Mouse (Mus musculus) midbrain, embryonic 16.5 days (tissue): ENCODE measurements around the gene Mtss1l. TPM values are rescaled to one million over a fixed set of nuclear protein-coding genes. Genes with fewer than 3 reads are reported as not detected.

Experiments
- ATAC-seq: fragments of 200-750 bp; cut with Nextera tagmentation; 2 replicates; pipeline ENCODE4 v1.8.0; 2017; ENCODE audit warnings: moderate TSS enrichment
- H3K27ac ChIP-seq: fragments of 300-500 bp; sonication (generic); 2 replicates; pipeline ENCODE4 v1.5.1; 2014; ENCODE audit warnings: mild to moderate bottlenecking, low read length, mixed read lengths
- H3K27me3 ChIP-seq: fragments of 300-500 bp; sonication (generic); 2 replicates; pipeline ENCODE4 v1.6.1; 2014; ENCODE audit warnings: low read depth, low read length, mixed read lengths; ENCODE audit not compliant: control insufficient read depth, insufficient read depth
- H3K36me3 ChIP-seq: fragments of 300-500 bp; sonication (generic); 2 replicates; pipeline ENCODE4 v1.6.1; 2014; ENCODE audit warnings: mild to moderate bottlenecking, low read length, moderate library complexity, mixed read lengths; ENCODE audit not compliant: control insufficient read depth, insufficient read depth
- H3K4me1 ChIP-seq: fragments of 300-500 bp; sonication (generic); 2 replicates; pipeline ENCODE4 v1.6.1; 2014; ENCODE audit warnings: mild to moderate bottlenecking, low read length, mixed read lengths; ENCODE audit not compliant: control insufficient read depth, insufficient read depth
- H3K4me2 ChIP-seq: fragments of 300-500 bp; sonication (generic); 2 replicates; pipeline ENCODE4 v1.6.1; 2014; ENCODE audit warnings: mild to moderate bottlenecking, low read length, mixed read lengths
- H3K4me3 ChIP-seq: fragments of 300-500 bp; sonication (generic); 2 replicates; pipeline ENCODE4 v1.5.1; 2014; ENCODE audit warnings: low read depth, mild to moderate bottlenecking, low read length, moderate library complexity, mixed read lengths
- H3K9ac ChIP-seq: fragments of 300-500 bp; sonication (generic); 2 replicates; pipeline ENCODE4 v1.6.1; 2014; ENCODE audit warnings: low read depth, low read length, mixed read lengths
- H3K9me3 ChIP-seq: fragments of 300-500 bp; sonication (generic); replicated peaks from 2 replicates; pipeline ENCODE4 v1.6.1; 2014; ENCODE audit warnings: mild to moderate bottlenecking, low read length, mixed read lengths; ENCODE audit not compliant: control insufficient read depth, poor library complexity, severe bottlenecking
- WGBS: fragments of 180-500 bp; shearing (Covaris S2); extraction: QIAGEN DNeasy Blood & Tissue Kit; methylation state at CpG from one replicate; pipeline ENCODE4 v1.1.7; 2014; 5-methylcytosine and 5-hydroxymethylcytosine counted together
- polyA plus RNA-seq: library from polyadenylated mRNA; unstranded; fragments of >200 nt; fragmentation: Nextera tagmentation; extraction: Ambion mirVana; gene quantifications from 2 replicates; pipeline ENCODE4 v1.2.1, GENCODE M21; 2015

Gene Mtss1l
- polyA plus RNA-seq, 1 experiment from 2014 or later = 24.9 TPM

DNA sequence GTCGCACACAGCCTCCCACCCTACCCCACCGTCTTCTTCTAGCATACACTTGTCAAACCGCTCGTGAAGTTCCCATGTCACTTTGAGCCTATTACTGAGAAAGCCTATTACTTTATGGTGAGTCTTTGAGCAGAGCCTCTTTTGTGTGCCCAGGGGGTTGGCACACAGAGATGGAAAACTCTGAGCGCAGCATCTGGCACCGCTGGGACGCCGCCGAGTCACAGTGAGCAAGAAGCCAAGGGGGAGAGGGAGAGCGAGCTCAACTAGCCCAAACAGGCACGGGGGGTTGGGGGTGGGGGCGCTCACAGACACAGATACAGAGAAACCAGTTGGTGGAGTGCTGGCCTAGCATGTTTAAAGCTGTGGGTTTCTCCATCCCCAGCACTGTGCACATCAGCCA, 68.3 kb downstream of the Mtss1l start:
- H3K9me3 ChIP-seq = no peaks in the 10 kb centered on the region
- no peak overlapping the region for H3K4me2 ChIP-seq
- 65% methylated on average over 12 of the region's 12 CpGs for WGBS
- no peaks in the 10 kb centered on the region for H3K36me3 ChIP-seq
- H3K9ac ChIP-seq = no peak overlapping the region
- no peak for ATAC-seq
- no peaks in the 10 kb centered on the region for H3K27me3 ChIP-seq
- H3K27ac ChIP-seq = no peak overlapping the region
- H3K4me3 ChIP-seq = no peak overlapping the region
- no peaks in the 10 kb centered on the region for H3K4me1 ChIP-seq

DNA sequence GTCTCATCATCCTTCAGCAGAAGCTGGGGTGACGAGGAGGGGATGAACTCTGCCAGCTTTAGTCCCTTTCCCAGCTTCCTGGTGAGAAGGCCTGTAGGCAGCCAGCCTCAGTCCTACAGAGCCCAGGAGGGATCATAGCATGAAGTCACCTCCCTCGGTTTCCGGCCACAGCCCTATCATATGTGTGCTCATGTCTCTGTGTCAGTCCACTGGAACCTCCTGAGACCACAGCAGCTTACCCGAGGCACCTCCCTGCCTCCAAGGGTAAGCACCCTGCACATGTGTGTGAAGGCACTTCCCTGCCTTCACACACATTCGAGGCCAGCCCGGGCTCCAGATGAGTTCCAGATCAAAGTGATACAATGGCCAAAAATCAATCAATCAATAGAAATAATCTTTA, 69.0 kb downstream of the Mtss1l start:
- WGBS = 76% methylated on average over 6 of the region's 6 CpGs
- no peaks in the 10 kb centered on the region for H3K4me1 ChIP-seq
- no peaks in the 10 kb centered on the region for H3K27me3 ChIP-seq
- no peaks in the 10 kb centered on the region for H3K9me3 ChIP-seq
- no peak for ATAC-seq
- H3K4me2 ChIP-seq = no peak overlapping the region
- no peak overlapping the region for H3K27ac ChIP-seq
- H3K4me3 ChIP-seq = no peak overlapping the region
- no peaks in the 10 kb centered on the region for H3K36me3 ChIP-seq
- no peak overlapping the region for H3K9ac ChIP-seq

Other genes starting within 250 kb of the Mtss1l start
- 25.2 and 28.5 TPM in 2 replicates for gene Vac14, start 102.9 kb upstream of the Mtss1l start, polyA plus RNA-seq
- gene Il34, start 84.4 kb downstream of the Mtss1l start, polyA plus RNA-seq = 6.9 and 7.7 TPM in 2 replicates
- gene Cog4, start 125.1 kb downstream of the Mtss1l start, polyA plus RNA-seq = 72.1 and 77.4 TPM in 2 replicates
- gene Sf3b3, start 125.3 kb downstream of the Mtss1l start, polyA plus RNA-seq = 92.3 and 96.1 TPM in 2 replicates
- 6.3 and 7.3 TPM in 2 replicates for gene Fuk, start 181.0 kb downstream of the Mtss1l start, polyA plus RNA-seq
- gene St3gal2, start 198.4 kb downstream of the Mtss1l start, polyA plus RNA-seq = 25.9 and 26.8 TPM in 2 replicates